Mouse (Mus musculus) retina, adult 2 months (tissue): ENCODE measurements around the gene Tnfrsf19.

Experiments
- DNase-seq: peaks from one replicate; pipeline ENCODE4 v3.0.0-alpha.2; 2012; ENCODE audit warnings: low read depth, low spot score

Gene Tnfrsf19

DNA sequence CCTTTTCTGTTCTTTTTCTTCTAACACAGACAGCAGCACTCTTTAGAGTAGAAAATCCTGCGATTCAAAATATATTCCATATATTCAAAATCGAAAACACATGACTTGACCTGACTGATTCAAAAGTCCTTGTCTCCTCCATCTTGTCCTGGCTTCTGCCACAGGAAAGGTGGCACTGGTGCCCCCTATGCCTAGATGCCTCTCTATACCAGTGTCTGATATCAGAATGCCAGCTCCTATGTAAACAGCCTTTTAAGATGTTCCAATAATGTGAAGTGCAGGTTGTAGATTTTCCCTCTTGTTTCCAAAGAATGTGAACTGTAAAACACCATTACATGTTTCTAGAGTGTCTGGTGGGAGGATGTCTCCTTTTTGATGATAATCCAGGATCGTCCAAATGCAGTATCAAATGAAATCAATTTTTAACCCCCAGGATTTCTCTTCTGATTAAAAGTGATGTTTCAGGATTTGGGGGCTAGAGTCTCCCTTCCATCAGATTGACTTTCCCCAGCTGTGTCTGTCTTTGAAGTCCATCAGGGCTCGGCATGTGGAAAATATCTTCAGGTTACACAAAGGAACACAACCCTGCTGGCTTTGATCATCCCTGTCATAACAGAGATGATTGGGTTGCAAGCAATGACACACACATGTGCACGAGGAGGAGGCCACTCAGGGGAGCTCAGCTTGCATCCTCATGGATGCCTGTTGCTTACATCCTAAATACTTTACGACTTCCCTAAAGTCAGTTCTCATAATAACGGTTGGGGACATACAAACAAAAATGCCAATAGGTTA lies 82.1 kb downstream of the Tnfrsf19 start:
- DNase-seq = no peak

DNA sequence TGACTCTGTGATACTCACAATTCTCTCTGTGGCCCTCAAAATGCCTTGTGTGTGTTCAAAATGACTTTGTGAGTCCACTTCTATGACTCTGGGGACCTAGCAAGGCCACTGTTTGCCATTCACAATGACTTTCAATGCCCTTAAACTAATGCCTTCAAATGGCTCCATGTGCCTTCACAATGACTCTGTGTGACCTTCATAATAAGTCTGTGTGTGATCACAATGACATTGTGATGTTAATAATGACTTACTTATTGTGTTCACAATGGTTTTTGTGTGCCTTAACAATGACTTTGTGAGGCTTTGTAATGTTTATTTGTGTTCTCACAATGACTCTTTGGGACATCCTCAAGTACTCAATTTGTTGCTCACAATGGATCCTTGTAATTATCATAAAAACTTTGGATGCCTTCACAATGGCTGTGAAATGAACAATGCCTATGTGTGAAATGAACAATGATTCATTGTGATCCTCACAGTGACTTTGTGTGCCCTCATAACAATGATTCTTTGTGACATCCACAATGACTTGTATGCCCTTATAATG lies 88.6 kb downstream of the Tnfrsf19 start:
- no peak for DNase-seq

DNA sequence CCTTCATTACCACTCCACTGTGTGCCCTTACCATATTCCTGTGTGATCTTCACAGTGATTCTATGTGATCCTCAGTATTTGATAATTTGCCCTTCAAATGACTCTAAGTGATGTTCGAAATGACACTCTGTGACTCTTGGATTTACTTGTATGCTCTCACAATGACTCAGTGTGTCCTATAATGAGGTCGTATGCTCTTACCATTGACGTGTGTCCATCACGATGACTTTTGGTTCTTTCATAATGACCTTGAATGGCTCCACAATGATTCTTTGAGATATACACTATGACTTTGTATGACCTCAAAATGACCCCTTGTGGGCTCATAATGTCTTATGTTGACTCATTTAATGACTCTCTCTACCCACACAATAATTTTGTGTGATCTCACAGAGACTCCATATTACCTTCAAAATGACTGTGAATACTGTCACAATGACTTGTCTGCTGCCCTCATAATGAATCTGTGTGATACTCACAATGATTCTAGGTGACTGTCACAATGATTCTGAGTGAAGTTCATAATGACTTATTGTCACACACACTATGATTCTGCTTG lies 108.7 kb downstream of the Tnfrsf19 start:
- DNase-seq = no peak

DNA sequence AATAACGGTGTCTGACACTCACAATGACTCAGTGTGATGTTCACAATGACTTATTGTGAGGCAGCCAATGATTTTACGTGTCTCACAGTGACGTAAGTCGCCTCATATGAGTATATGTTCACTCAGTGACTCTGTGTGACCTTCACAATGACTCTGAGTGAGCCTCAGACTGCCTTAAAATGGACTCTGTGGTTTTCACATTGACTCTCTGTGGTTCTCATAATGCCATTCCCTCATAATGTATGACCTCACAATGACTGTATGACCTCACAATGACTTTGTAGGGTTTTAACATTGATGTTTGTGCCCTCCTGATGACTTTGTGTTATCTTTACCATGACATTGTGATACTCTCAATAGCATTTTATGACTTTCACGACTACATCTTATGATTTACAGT lies 110.6 kb downstream of the Tnfrsf19 start:
- DNase-seq = no peak

DNA sequence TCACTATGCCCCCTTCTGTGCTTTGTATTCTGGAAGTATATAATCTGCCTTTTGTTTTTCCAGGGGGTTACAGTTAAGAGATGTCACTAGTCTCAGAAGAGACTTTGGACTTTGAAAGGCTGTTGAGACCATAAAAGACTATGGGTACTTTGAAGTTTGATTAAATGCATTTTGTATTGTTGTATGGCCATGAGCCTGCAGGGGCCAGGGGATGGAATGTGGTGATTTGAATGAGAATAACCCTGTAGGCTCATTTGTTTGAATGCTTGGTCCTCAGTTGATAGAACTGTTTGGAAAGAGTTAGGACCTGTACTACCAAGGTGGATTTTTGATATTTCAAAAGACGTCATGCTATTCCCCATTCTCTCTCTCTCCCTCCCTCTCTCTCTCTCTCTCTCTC lies 120.3 kb downstream of the Tnfrsf19 start:
- DNase-seq = no peak

DNA sequence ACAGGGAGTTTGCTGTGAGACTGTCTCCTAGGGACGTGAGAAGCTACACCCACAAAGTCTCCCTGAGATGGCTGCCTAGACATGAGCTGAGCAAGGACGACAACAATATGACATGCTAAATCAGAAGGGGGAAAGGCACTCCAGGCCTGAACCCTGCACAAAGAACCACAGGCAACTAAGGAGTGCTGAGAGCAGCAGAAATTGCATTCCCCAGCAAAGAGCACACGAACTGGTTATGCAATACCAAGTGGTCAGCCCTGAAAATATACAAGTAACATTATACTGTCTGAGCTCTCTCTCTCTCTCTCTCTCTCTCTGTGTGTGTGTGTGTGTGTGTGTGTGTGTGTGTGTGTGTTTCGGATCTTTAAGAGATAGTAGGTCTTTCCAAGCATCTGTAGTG lies 129.6 kb downstream of the Tnfrsf19 start:
- no peak for DNase-seq
